In genomic region chr9:44647656-44648055, GRCm38 (mm10) we compare ENCODE assay signal across 23 mouse cellular contexts. TPM values are rescaled to one million over a fixed set of nuclear protein-coding genes. Genes with fewer than 3 reads are reported as not detected.
"Had no signal": no experiment of that assay in that cellular context is flagged by ENCODE, and none has a peak within 500 bp of the region (broad histone marks: within the 10 kb centered on the region; RNA-seq: fewer than 3 reads in every experiment).

No protein-coding gene starts in this region.

- ATAC-seq: midbrain, embryonic 16.5 days had no signal

- H3K27ac ChIP-seq: midbrain, embryonic 10.5 days; midbrain, embryonic 12.5 days; neural tube, embryonic 13.5 days; neural tube, embryonic 15.5 days; stomach, embryonic 15.5 days; stomach, postnatal 0 days had no signal

- H3K27me3 ChIP-seq: midbrain, embryonic 12.5 days; neural tube, embryonic 13.5 days; neural tube, embryonic 15.5 days; stomach, embryonic 15.5 days had no signal

- H3K4me2 ChIP-seq: lung, embryonic 14.5 days; midbrain, embryonic 12.5 days; neural tube, embryonic 13.5 days; neural tube, embryonic 15.5 days; stomach, embryonic 15.5 days had no signal

- H3K4me1 ChIP-seq: midbrain, embryonic 12.5 days; neural tube, embryonic 13.5 days; neural tube, embryonic 15.5 days; stomach, embryonic 15.5 days had no signal

- DNase-seq: lung, adult 18-20 months; lung, embryonic 14.5 days; lung, postnatal 10 days; lung, postnatal 4 days; midbrain, embryonic 14.5 days; right cerebral cortex, postnatal 14 days; thymus, adult 2 months; thymus, postnatal 25 days had no signal

- H3K9ac ChIP-seq: lung, embryonic 14.5 days; midbrain, embryonic 12.5 days; neural tube, embryonic 13.5 days; neural tube, embryonic 15.5 days; stomach, embryonic 15.5 days had no signal

- H3K36me3 ChIP-seq: midbrain, embryonic 10.5 days; midbrain, embryonic 12.5 days; neural tube, embryonic 13.5 days; neural tube, embryonic 15.5 days; stomach, embryonic 15.5 days had no signal

- H3K4me3 ChIP-seq: midbrain, embryonic 10.5 days; midbrain, embryonic 12.5 days; myocyte; neural tube, embryonic 13.5 days; neural tube, embryonic 15.5 days; stomach, embryonic 15.5 days had no signal

- H3K9me3 ChIP-seq: midbrain, embryonic 10.5 days; midbrain, embryonic 12.5 days; neural tube, embryonic 13.5 days; neural tube, embryonic 15.5 days; stomach, embryonic 15.5 days had no signal

RNA-seq across cellular contexts. Expression of gene Treh, which starts 25.4 kb away (rescaled TPM):
- total RNA-seq: megakaryocyte, adult 5-6 weeks; megakaryocyte-erythroid progenitor cell, adult 5-6 weeks had no signal
- polyA plus RNA-seq: lung, embryonic 14.5 days; lung, embryonic 16.5 days; midbrain, embryonic 10.5 days; midbrain, embryonic 12.5 days; midbrain, embryonic 14.5 days; midbrain, embryonic 16.5 days; neural tube, embryonic 11.5 days; neural tube, embryonic 13.5 days; neural tube, embryonic 15.5 days; spleen, adult 2 months; stomach, postnatal 0 days; testis, adult 2 months; urinary bladder, adult 2 months had no signal
